Mouse (Mus musculus): ENCODE data around the gene Mpig6b.

DNA sequence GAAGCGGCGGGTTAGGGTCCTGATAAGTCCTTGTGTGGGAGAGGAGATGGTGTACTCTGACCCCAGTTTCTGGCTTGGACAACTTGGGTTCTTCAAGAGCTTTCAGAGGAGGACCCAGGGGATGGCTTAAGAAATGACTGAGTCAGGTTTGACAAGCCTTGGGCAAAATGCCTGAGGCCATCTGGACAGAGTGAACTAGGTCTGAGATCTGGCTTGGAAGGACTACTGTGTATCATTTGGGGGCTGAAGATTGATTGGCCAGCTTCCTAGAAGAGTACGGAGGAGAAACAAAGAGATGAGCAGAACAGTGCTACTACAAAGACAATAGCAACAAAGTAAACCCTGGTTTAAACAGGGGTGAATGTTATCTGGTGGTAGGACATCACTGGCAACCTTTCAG is 2.5 kb downstream of the Mpig6b start:
- TF ChIP-seq CTCF (conservative IDR thresholded peaks at IDR 0.05; ENCODE audit: insufficient read depth, insufficient read length, low read depth, low read length) = no peak
- TF ChIP-seq POLR2A (IDR thresholded peaks at IDR 0.05; ENCODE audit: low read depth, low read length) = no peak
